Mouse (Mus musculus) adrenal gland, postnatal 25 days (tissue): Measurements from ENCODE around the gene BC051142. TPM values are rescaled to one million over a fixed set of nuclear protein-coding genes. Genes with fewer than 3 reads are reported as not detected.

Source experiments
- total RNA-seq: library from RNA; stranded (reverse); gene quantifications from 2 replicates; pipeline ENCODE4 v1.2.3, GENCODE M21; 2021

Gene BC051142
- total RNA-seq, 1 experiment from 2014 or later, result 3.4 TPM

Other genes with a start within 250 kb of the BC051142 start
- gene H2-DMb1, start 245.7 kb upstream of the BC051142 start, total RNA-seq, result 2.4 and 3.0 TPM in 2 replicates
- 14.4 and 20.9 TPM in 2 replicates for gene Tap1, start 211.3 kb upstream of the BC051142 start, total RNA-seq
- gene Psmb9, start 211.1 kb upstream of the BC051142 start, total RNA-seq, result 7.0 and 14.5 TPM in 2 replicates
- gene Psmb8, start 201.1 kb upstream of the BC051142 start, total RNA-seq, result 11.7 and 23.5 TPM in 2 replicates
- gene Tap2, start 195.3 kb upstream of the BC051142 start, total RNA-seq, result 43.1 and 56.6 TPM in 2 replicates
- gene H2-Ob, start 159.9 kb upstream of the BC051142 start, total RNA-seq, result 0.43 TPM in 1 of 2 replicates, not detected in the other
- 15.5 and 17.0 TPM in 2 replicates for gene H2-Ab1, start 141.1 kb upstream of the BC051142 start, total RNA-seq
- gene H2-Aa, start 111.0 kb upstream of the BC051142 start, total RNA-seq, result 14.2 and 19.2 TPM in 2 replicates
- 14.0 and 18.1 TPM in 2 replicates for gene H2-Eb1, start 93.0 kb upstream of the BC051142 start, total RNA-seq
- gene H2-Eb2, start 73.2 kb upstream of the BC051142 start, total RNA-seq, result not detected in 2 replicates
- gene Btnl2, start 44.0 kb upstream of the BC051142 start, total RNA-seq, result 0.43 TPM in 1 of 2 replicates, not detected in the other
- gene Btnl1, start 21.7 kb upstream of the BC051142 start, total RNA-seq, result not detected in 2 replicates
- gene Btnl4, start 78.5 kb downstream of the BC051142 start, total RNA-seq, result not detected in 2 replicates
- gene Btnl6, start 118.5 kb downstream of the BC051142 start, total RNA-seq, result not detected in 2 replicates
- 27.8 and 29.5 TPM in 2 replicates for gene Notch4, start 165.4 kb downstream of the BC051142 start, total RNA-seq
- gene Gpsm3, start 191.0 kb downstream of the BC051142 start, total RNA-seq, result 4.6 and 4.9 TPM in 2 replicates
- 36.4 and 51.6 TPM in 2 replicates for gene Pbx2, start 192.4 kb downstream of the BC051142 start, total RNA-seq
- 0.57 and 1.5 TPM in 2 replicates for gene Ager, start 199.0 kb downstream of the BC051142 start, total RNA-seq
- 79.3 and 91.3 TPM in 2 replicates for gene Rnf5, start 204.9 kb downstream of the BC051142 start, total RNA-seq
- gene Agpat1, start 205.4 kb downstream of the BC051142 start, total RNA-seq, result 105 and 122 TPM in 2 replicates
- gene Egfl8, start 217.2 kb downstream of the BC051142 start, total RNA-seq, result 3.0 and 3.8 TPM in 2 replicates
- 56.9 and 61.1 TPM in 2 replicates for gene Ppt2, start 229.7 kb downstream of the BC051142 start, total RNA-seq
- gene Prrt1, start 230.7 kb downstream of the BC051142 start, total RNA-seq, result 10.8 and 13.5 TPM in 2 replicates
- 13.4 TPM in 2 replicates for gene Fkbpl, start 245.9 kb downstream of the BC051142 start, total RNA-seq
- 50.4 and 52.5 TPM in 2 replicates for gene Atf6b, start 248.3 kb downstream of the BC051142 start, total RNA-seq